Mouse (Mus musculus) lung, postnatal 14 days (tissue): ENCODE measurements around the gene Klhl32.

ENCODE experiments used
- DNase-seq: peaks from one replicate; pipeline ENCODE4 v3.0.0; 2021

The Klhl32 gene

DNA sequence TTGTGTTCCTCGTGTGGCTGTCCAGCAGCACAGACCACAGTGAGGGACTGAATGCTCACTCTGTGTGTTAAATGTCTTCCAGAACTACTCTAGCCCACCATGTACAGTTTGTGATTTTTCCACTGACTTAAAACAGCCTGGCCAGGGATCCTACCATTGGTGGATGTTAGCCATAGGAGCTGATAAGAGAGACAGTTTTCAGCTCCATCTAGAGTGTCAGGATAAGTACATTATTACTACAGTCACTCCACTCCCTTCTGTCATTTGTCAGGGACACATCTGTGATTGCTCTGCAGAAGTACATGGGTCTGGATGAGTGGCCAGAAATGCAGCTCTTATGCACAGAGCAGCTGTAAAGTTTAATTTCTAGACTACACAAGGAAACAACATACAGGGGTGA is 223.1 kb downstream of the Klhl32 start:
- no peak for DNase-seq

DNA sequence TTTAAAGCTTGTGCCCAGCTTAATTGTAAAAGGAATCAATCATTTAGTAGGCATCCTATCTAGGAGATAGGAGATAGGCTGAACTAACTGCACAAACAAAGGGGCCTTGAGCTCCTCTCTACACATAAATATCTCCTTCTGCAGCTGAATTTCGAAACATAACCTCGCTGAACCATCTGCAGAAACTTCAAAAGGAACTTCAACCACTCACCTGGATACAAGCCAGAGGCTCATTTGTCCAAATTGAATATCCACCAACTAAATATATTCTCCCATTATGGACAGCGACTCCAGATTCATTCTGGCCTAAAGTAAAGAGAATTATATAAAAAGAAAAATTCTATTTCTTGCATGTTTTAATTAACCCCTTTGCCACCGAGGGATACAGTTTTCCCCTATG is 224.2 kb downstream of the Klhl32 start:
- no peak for DNase-seq

DNA sequence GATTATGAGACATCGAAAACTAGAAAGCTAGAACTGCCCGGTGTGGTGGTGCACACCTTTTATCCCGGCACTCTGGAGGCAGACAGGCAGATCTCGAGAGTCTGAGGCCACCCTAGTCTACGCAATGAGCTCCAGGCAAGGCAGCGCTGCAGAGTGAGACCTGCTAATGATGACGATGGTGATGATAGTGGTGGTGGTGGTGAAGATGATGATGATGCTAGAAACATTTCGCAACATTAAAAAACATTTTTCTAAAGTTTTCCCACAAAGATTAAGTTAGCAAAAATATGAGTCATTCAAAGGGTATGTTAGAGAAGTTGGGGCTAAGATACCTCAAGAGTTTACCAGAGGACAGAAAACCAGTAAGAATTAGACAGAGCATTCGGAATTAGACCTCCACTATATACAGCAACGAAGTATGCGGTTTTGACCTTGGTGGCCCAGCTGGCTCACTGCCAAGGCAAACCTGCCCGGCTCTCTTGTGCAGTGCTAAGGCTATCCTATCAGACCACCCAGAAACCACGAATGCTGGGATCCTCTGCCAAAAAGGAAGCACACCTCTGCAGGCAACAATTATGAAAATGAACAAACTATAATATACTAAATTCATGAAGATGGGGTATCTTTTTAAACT is 224.9 kb downstream of the Klhl32 start:
- DNase-seq: no peak

DNA sequence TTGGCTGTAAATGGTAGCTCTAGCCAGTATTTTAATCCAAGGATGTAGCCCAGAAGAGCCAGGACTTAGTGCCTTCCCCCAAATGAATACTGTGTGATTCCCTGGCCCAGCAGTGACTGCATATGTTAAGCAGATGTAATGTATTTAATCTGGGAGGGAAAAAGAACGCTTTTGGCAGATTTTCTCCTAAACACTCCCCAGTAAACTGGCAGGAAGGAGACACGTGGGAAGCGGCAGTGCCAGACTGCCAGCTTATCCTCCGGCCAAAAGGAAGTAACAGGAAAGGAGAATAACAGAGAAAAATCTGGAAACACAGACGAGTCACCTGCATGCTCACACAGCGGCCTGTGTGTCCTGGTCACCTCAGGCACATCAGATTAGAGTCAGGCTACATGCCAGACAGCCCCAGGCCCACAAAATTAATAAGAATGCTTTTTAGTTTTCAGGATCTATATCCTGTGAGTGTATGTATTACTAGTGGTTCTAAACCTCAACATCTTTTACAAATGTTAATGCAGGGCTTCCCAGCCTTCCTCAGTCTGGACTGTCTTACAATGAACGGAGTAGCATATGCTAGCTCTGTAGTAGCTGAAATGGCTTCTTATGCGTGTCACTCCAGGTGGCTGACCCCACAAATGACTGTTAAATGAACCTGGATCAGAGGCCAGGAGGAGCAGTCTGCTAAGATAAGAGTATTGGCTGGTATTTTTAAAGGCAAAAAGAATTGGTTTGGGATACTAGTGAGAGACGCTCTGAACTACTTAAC is 229.3 kb downstream of the Klhl32 start:
- no peak for DNase-seq

DNA sequence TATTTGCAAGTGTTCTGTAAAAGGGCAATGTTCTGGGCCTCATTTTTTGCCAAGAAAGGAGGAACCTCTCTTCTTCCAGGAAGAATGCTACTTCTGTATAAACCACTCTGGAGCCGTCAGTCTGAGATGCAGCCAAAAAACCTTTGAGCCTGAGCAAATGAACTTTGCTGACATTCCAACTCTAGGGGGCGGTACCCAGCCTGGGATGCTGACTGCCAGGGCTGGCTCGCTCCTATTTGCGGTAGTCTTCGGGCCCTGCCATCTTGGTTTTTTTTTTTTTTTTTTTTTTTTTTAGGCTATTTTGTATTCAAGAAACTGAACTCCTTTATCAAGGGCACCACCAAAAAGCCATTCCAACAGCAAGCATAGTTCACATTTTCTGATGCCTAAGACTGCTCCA is 230.5 kb downstream of the Klhl32 start:
- DNase-seq: peak; percentile 8

DNA sequence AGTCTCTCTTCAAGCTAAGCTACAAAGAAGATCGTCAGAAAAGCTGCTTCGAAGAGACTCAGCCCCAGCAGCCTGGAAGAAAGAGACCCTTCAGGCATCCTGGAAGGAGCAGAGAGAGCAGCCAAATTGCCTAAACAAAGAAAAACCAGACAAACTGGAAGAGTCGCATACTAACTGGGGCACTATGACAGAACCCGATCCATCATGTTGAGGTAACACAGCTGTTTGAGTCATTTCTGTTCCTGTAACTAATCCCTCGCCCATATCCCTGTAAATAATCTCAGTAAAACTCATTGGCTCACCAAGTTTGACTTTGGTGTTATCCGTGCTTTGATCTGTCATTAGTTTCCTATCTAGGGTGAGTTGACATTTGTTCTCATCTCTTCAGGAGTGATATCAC is 230.9 kb downstream of the Klhl32 start:
- no peak for DNase-seq

DNA sequence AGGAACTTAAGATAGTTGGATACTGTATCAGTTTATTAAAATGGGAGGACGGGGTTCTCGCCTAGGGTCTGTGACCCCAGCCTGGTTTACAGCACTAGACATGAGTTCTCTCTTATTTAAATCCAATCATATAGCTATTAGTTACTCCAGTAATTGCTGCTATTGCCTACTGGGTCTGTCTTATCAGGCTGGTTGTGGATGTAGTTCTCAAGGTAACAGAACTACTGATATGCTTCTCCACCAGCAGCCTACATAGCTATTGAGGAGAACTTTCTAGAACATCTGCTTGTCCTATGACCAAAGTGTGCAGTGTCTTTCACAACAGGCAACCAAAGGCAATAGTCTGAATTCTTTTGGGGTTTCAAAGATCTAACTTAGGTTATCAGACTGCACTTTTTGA is 241.4 kb downstream of the Klhl32 start:
- DNase-seq: no peak

DNA sequence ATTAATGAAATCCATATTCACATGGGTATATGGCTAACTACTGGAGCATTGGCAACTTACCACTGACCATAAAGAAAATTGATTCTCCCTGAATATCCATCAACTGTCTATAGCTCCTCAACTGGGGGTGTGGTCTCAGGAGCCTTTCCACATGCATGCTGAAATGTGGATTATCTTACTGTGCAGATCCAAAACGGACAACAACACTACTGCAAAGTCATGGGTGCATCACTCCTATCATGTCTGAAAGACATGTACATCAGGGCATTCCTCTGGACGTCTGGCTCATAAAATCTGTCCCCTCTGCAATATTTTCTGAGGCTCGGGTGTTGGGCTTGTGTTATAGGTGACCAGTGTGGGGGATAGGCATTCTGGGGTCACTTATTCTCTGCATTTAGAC is 241.8 kb downstream of the Klhl32 start:
- DNase-seq: no peak

DNA sequence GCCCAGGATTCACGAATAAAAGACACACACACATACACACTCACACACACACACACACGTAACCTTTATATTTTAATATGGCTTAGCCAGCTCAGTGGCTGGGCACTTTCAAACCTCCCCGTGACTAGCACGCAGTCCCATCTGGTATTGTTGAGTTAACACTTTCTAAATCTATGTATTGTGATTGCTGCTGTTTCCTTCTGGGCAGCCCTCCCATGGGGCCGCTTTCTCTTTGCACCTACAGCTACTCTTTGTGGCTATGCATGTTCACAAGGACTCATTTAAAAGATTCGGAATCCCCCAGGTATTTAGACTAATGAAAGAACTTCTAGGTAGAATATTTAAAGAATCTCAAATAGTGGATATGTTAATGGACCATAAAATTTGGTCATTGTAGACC is 249.2 kb downstream of the Klhl32 start:
- no peak for DNase-seq

DNA sequence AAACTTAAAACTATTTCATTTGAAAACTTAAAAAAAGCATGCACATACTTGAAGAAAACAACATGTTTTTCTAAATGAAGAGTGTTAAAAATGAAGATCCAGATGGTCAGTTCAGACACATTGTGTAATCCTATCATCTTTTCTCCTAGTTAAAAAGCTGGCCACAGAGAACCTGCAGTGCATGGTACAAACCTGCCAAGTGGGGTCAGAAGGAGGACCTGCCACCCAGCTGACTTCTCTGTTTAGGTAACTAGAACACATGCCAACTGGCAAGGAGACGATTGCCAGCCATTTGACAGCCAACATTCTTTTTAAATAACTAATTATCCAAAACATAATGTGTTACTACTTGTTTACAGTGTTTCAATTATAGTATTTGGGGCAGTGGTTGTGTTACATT is 252.3 kb downstream of the Klhl32 start:
- DNase-seq: no peak

DNA sequence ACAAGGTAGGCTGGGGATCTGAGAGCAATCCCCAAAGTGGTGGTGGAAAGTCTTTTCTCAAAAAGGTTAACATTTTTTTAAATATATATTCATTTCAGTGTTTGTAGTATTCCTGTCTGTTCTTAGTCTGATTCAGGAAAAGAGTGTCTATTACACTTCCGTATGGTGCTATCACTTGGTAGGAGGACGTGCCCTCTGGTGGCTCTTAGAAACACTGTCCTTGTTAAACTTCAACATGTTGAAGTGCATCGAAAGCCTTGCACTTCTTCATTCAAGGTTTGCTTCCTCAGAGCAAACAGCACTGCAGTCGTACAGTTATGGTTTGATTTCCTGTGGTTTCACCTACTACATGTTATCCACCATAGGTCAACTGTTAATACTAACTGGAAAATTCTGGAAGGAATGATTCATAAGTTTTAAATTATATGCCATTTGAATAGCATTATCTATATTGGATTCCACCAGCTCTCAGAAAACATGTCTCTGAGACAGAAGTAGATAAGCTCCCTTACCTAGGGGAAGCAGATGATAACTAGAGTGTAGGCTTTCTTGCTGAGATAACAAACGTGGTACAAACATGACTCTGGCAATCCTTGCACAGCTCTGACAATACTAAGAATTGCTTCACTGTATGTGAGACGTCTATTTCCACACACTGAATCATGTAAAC is 253.8 kb downstream of the Klhl32 start:
- no peak for DNase-seq

DNA sequence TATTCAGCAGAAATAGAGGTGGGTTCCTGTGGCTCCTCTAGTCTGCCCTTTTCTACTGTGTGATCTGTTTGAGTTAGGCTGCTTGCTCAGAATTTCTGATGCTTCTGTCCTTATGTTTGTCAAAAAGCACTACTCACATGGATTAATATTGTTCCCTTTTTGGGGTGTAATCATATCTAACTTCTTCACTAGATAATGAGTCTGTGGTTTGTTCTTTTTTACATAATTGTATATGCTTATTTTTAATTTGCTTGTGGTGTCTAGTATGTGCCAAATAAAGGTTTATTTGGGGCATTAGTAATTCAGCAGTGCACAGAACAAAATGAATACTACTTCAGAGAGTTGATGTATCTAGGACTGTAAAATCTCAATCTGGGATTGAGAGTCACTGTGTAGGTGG is 256.1 kb downstream of the Klhl32 start:
- no peak for DNase-seq

DNA sequence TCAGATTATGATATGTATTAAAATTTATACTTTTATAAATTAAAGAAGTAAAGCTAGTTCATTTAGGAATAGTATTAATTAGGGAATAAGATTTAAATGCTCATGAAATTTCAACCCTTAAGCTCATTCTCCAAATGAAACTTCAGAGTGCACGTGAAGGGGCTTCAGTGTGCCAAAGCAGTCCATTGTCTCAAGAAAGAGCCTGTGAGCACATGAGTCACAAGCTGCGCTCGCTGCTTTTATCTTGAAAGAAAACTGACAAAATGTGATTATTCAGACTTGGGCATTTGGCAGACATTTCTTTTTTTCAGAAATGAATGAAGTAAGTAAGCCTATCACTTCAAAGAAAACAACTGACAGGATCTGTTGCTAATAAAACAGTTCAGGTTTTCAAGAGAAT is 266.9 kb downstream of the Klhl32 start:
- no peak for DNase-seq

DNA sequence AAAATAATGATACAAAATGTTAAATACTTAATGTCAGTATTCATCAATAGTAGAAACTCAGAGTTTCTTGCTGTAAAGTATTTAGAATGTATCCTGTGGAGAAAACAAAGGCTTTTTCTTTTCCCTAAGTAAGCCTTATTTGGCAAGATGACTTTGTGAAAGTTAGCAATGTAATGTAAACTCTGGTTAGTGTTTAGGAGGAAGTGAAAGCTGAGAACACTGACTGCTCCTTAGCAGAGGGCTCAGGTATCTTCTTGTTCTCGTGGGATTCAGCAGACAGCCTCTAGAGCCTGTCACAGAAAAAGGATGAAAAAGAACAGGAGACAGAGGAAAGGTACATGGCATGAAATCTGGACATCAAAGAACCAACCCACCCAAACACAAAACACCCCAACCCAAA is 268.6 kb downstream of the Klhl32 start:
- no peak for DNase-seq

DNA sequence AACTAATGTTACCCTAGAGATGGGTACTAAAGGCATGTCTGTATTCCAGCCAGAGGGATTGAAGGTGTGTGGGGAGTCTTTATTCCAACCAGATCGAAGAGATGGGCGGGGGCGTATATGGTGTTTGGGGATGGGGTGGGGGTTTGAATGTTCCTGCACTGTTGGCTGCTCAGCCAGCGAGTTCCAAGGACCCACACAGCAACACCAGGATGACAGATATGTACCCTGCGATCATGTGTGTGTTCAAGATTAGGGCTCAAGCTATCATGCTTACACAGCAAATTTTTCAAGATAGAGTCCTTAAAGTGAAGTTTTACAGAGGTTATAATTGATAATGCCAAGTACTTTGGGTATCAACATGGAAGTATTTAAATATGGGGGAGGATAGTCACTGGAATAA is 273.3 kb downstream of the Klhl32 start:
- DNase-seq: no peak

DNA sequence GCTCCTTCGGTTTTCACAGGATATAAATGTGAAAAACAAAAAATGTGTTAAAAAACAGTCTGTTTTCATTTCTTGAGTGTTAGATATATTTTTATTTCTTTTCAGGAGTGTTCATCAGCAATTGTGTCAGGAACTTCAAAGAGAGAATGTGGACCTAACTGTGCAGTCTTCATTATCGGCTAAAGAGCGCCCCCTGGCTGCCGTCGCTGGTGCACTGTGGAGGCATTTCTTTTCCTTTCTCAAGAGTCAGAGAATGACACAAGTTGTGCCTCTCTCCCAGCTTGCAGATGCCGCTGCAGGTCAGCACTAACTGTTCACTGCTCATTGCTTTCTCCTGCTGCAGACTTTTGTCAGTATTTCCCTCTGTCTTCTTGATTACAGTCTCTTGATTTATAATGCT is 276.6 kb downstream of the Klhl32 start:
- peak; percentile 82 for DNase-seq

DNA sequence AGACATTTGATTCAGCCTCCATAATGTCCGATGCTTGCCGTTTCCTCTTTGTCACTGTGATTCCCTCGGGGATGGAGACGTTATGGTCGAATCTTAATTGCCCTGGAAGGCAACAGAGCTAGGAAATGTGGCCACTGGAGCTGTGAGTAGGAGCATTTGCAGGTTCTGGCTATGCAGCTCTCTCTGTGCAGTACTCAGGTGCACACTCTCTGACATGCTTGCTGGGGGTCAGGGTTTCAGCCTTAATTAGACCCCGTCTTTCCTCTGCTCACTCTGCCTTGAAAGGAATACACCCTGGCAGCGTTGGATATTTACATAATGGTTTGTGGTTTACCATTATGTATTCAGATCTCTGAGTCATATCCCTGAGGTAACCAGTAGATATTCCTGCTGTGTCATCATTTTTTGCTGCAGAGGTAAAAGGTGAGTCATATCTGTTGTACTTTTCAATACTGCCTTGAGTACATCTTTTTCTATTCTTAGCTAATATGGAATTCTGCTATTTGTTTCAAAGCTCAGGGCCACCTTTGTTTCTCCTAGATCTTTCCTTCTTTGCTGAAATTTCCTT is 281.9 kb downstream of the Klhl32 start:
- DNase-seq: no peak

DNA sequence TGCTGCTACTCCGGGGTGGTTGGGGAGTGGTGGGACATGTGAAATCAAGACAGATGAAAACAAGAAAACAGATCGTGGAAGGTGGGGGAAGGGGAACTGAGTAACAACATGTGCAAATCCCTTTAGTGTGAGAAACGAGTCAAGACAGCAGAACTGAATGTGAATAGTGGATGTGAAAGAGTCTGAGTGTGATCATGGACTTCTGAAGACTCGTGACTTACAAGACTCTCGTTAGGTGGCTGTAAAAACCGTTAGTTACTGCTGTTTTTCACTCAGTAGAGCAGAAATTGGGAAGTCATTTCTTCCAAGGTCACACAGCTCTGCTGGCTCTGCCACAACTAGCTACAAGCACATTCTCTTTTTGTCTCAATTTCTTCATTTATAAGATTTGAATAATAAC is 282.9 kb downstream of the Klhl32 start:
- no peak for DNase-seq
